Mouse (Mus musculus) gastrocnemius, adult 18-20 months (tissue): ENCODE measurements around the gene Frrs1. TPM values are rescaled to one million over a fixed set of nuclear protein-coding genes. Genes with fewer than 3 reads are reported as not detected.
"Not testable (repeated sequence)": the region's sequence is repeated elsewhere in the genome, so short reads cannot be mapped to it uniquely, and the experiment has no call there.

ENCODE experiments used
- DNase-seq: peaks from one replicate; pipeline ENCODE4 v3.0.0; 2021; ENCODE audit warnings: low spot score
- long read RNA-seq, 2 experiments: library from polyadenylated mRNA; stranded (forward); transcript quantifications; one replicate each; pipeline ENCODE4 v2.0.0; 2021
- total RNA-seq, 2 experiments: library from RNA; stranded (reverse); gene quantifications; 2 replicates each; pipeline ENCODE4 v1.2.3; 2021

Gene Frrs1
- total RNA-seq, result 1 to 10 TPM; 1.9 to 2.3 TPM
- long read RNA-seq, experiment 1, partial matches to known transcripts, result 0 of 3 reads
- long read RNA-seq, experiment 1, other reads (novel, unspliced or antisense), result 3 of 3 reads
- long read RNA-seq, experiment 2, partial matches to known transcripts, result 0 of 3 reads
- long read RNA-seq, experiment 2, other reads (novel, unspliced or antisense), result 3 of 3 reads

- no peak for DNase-seq
These were observed at the start of gene Frrs1 for GRCm38 (mm10) chr3:116858941-116859685. Frrs1 (plus strand) TSS chr3:116859464.

GRCm38 (mm10) chr3:116810351-116810750 lies 48.9 kb upstream of the Frrs1 start:
- DNase-seq, result not testable (repeated sequence)

GRCm38 (mm10) chr3:116812946-116813345 lies 46.3 kb upstream of the Frrs1 start:
- no peak for DNase-seq

GRCm38 (mm10) chr3:116815305-116815797 lies 43.9 kb upstream of the Frrs1 start:
- DNase-seq, result no peak

- peak; percentile 69 for DNase-seq
These were observed 43.3 kb upstream of the Frrs1 start for GRCm38 (mm10) chr3:116815916-116816315.

- no peak for DNase-seq
These were observed 42.5 kb upstream of the Frrs1 start for GRCm38 (mm10) chr3:116816674-116817215.

- no peak for DNase-seq
These were observed 42.0 kb upstream of the Frrs1 start for GRCm38 (mm10) chr3:116817231-116817630.

GRCm38 (mm10) chr3:116826471-116827215 lies 32.6 kb upstream of the Frrs1 start:
- DNase-seq, result peak; percentile 62

GRCm38 (mm10) chr3:116829274-116829920 lies 29.9 kb upstream of the Frrs1 start:
- DNase-seq, result no peak

- peak; percentile 66 for DNase-seq
These were observed 27.9 kb upstream of the Frrs1 start for GRCm38 (mm10) chr3:116831324-116831723.

- DNase-seq, result peak; percentile 72
These were observed 26.5 kb upstream of the Frrs1 start for GRCm38 (mm10) chr3:116832526-116833310.

GRCm38 (mm10) chr3:116833491-116833890 lies 25.8 kb upstream of the Frrs1 start:
- DNase-seq, result no peak

- DNase-seq, result no peak
These were observed 25.0 kb upstream of the Frrs1 start for GRCm38 (mm10) chr3:116834241-116834640.

GRCm38 (mm10) chr3:116835350-116835749 lies 23.9 kb upstream of the Frrs1 start:
- DNase-seq, result no peak

GRCm38 (mm10) chr3:116835770-116836680 lies 23.2 kb upstream of the Frrs1 start:
- peak; percentile 91 for DNase-seq

- no peak for DNase-seq
These were observed 22.4 kb upstream of the Frrs1 start for GRCm38 (mm10) chr3:116836681-116837475.

- DNase-seq, result no peak
These were observed 18.0 kb upstream of the Frrs1 start for GRCm38 (mm10) chr3:116841311-116841710.

GRCm38 (mm10) chr3:116844880-116845579 lies 14.2 kb upstream of the Frrs1 start:
- no peak for DNase-seq
